Mouse (Mus musculus): ENCODE data around the gene Prr36.

The Prr36 gene

DNA sequence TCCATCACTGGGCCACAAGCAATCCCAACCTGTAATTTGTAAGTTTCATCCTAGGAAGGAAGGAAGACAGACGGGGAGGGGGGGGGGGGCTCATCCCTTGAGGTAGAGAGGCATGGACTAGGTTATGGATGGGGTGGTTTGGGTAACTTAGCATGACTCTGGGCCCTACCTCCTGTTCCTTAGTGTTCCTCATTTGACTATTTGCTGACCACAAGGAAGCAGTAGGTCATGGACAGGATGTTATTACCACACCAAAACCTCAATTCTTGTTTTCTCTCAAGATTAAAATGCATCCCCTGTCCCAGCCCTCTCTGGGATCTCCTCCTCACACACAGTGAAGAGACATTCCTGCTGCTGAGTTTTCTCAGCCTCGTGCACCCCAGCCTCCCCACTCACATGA, 15.9 kb downstream of the Prr36 start:
- DNase-seq (ENCODE audit: low spot score) = no peak

GRCm38 (mm10) chr8:4193588-4193894, 23.7 kb downstream of the Prr36 start:
- no peak for DNase-seq (ENCODE audit: low spot score)

- DNase-seq (ENCODE audit: low spot score) = peak; percentile 87
These were observed 24.3 kb downstream of the Prr36 start for GRCm38 (mm10) chr8:4192807-4193587.

GRCm38 (mm10) chr8:4192305-4192704, 25.0 kb downstream of the Prr36 start:
- DNase-seq (ENCODE audit: low spot score) = no peak

GRCm38 (mm10) chr8:4189031-4189722, 28.1 kb downstream of the Prr36 start:
- DNase-seq (ENCODE audit: low spot score) = no peak

- no peak for DNase-seq (ENCODE audit: low spot score)
These were observed 28.7 kb downstream of the Prr36 start for GRCm38 (mm10) chr8:4188605-4189004.

DNA sequence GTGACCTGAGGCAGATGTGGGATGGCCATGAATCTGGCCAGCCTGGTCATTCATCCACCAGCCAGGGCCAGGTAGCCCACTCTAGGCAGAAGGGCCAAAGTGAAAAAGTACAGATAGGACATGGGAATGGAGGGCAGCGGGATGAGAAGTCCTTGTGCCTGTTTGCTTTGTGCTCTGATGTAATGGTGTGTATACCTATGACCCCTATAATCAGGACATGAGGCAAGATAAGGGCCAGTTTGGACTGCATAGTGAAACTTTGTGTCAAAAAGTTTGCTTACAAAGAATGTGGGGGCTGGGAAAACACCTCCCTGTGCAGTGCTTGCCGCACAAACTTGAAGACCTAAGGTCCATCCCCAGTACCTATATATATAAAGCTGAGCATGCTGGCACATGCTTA, 31.1 kb downstream of the Prr36 start:
- no peak for DNase-seq (ENCODE audit: low spot score)

DNA sequence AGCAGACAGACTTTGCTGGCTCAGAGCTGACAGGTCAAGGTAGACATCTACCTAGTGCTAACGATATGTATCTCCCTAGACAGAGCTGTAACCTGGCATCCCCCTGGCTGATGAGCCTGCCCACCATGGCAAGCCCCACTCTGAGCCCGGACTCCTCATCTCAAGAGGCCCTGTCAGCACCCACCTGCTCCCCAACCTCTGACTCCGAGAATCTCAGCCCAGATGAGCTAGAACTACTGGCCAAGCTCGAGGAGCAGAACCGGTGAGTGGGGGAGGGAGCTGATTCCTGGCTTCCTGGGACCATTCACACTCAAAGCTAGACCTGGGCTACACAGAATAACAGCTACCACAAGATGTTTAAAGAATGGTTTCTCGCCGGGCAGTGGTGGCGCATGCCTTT, 33.9 kb downstream of the Prr36 start:
- no peak for DNase-seq (ENCODE audit: low spot score)

GRCm38 (mm10) chr8:4174018-4174417, 43.2 kb downstream of the Prr36 start:
- no peak for DNase-seq (ENCODE audit: low spot score)

DNA sequence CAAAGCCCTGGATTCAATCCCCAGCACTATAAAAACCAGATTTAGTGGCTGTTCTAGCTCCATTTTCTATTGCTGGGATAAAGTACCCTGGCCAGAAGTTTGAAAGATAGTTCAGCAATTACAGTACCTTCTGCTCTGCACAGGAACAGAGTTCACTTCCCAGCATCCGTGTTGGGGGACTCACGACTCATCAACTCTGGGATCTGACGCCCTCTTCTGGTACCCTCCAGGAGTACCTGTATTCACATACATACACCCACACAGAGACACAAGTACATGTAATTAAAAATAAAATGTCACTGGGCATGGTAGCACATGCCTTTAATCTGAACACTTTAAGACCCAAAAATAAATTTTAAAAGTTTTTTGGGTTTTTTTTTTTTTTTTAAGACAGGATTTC, 44.8 kb downstream of the Prr36 start:
- DNase-seq (ENCODE audit: low spot score) = no peak

- DNase-seq (ENCODE audit: low spot score) = no peak
These were observed 49.3 kb downstream of the Prr36 start for GRCm38 (mm10) chr8:4167918-4168317.

- DNase-seq (ENCODE audit: low spot score) = peak; percentile 27
These were observed 50.3 kb downstream of the Prr36 start for GRCm38 (mm10) chr8:4166881-4167525.

GRCm38 (mm10) chr8:4165852-4166751, 51.2 kb downstream of the Prr36 start, which contains the start of gene Evi5l:
Gene Evi5l (plus strand): TSS chr8:4166567.
- peak; percentile 100 for DNase-seq (ENCODE audit: low spot score)

- DNase-seq (ENCODE audit: low spot score) = peak; percentile 76
These were observed 51.9 kb downstream of the Prr36 start for GRCm38 (mm10) chr8:4165176-4165851.

- DNase-seq (ENCODE audit: low spot score) = no peak
These were observed 54.5 kb downstream of the Prr36 start for GRCm38 (mm10) chr8:4162786-4163185.

All from MN1 (cell line).